Mouse (Mus musculus): Measurements from ENCODE around the gene Ptprz1. TPM values are rescaled to one million over a fixed set of nuclear protein-coding genes. Genes with fewer than 3 reads are reported as not detected.

Ptprz1 gene
- 0.08 and 0.09 TPM in 2 replicates for polyA plus RNA-seq (2015; fragmentation: Nextera tagmentation; extraction: Ambion mirVana)

- Histone ChIP-seq H3K27me3 (peaks cover 31% of the 10 kb centered on the region), H3K9ac (no peak within 1 kb of the TSS), H3K4me2 (peak within 1 kb of the TSS; percentile 61), H3K27ac (no peak within 1 kb of the TSS), H3K4me1 (replicated peaks) (no peaks in the 10 kb centered on the region), H3K36me3 (no peaks in the 10 kb centered on the region), H3K9me3 (replicated peaks) (no peaks in the 10 kb centered on the region), H3K4me3 (replicated peaks) (peak within 1 kb of the TSS; percentile 50)
- no peak for ATAC-seq (ENCODE audit: low read depth)
- WGBS (ENCODE audit: insufficient replicate concordance) = 2% methylated on average over 39 of the region's 44 CpGs
- DNase-seq = no peak
Measured at GRCm38 (mm10) chr6:22874781-22875613, at the start of gene Ptprz1. Gene Ptprz1, plus strand, starts transcription at chr6:22875502.

- Histone ChIP-seq H3K4me2 (no peak overlapping the region), H3K36me3 (no peaks in the 10 kb centered on the region), H3K4me1 (replicated peaks) (no peaks in the 10 kb centered on the region), H3K9me3 (replicated peaks) (no peaks in the 10 kb centered on the region), H3K9ac (no peak overlapping the region), H3K4me3 (replicated peaks) (no peak overlapping the region), H3K27ac (no peak overlapping the region), H3K27me3 (no peaks in the 10 kb centered on the region)
- DNase-seq (no peak), ATAC-seq (ENCODE audit: low read depth) (no peak)
- 62% methylated on average over 7 of the region's 7 CpGs for WGBS (ENCODE audit: insufficient replicate concordance)
Measured at GRCm38 (mm10) chr6:22833637-22834036, 41.7 kb upstream of the Ptprz1 start.

GRCm38 (mm10) chr6:22834100-22834970, 41.0 kb upstream of the Ptprz1 start:
- Histone ChIP-seq H3K9ac (no peak overlapping the region), H3K4me1 (replicated peaks) (no peaks in the 10 kb centered on the region), H3K4me2 (no peak overlapping the region), H3K27ac (no peak overlapping the region), H3K27me3 (no peaks in the 10 kb centered on the region), H3K36me3 (no peaks in the 10 kb centered on the region), H3K9me3 (replicated peaks) (no peaks in the 10 kb centered on the region), H3K4me3 (replicated peaks) (no peak overlapping the region)
- DNase-seq (no peak), ATAC-seq (ENCODE audit: low read depth) (no peak)
- WGBS (ENCODE audit: insufficient replicate concordance) = 70% methylated on average over 19 of the region's 19 CpGs

- Histone ChIP-seq H3K27me3 (peaks cover 31% of the 10 kb centered on the region), H3K36me3 (no peaks in the 10 kb centered on the region), H3K4me1 (replicated peaks) (no peaks in the 10 kb centered on the region), H3K9me3 (replicated peaks) (no peaks in the 10 kb centered on the region), H3K4me2 (peak overlapping the region; percentile 61), H3K27ac (no peak overlapping the region), H3K9ac (no peak overlapping the region), H3K4me3 (replicated peaks) (peak overlapping the region; percentile 50)
- ATAC-seq (ENCODE audit: low read depth) = no peak
- 4% methylated on average over 45 of the region's 45 CpGs for WGBS (ENCODE audit: insufficient replicate concordance)
- no peak for DNase-seq
Measured at GRCm38 (mm10) chr6:22875614-22876541, 576 bp downstream of the Ptprz1 start.

GRCm38 (mm10) chr6:22887978-22888377, 12.7 kb downstream of the Ptprz1 start:
- H3K4me2 ChIP-seq = no peak overlapping the region
- H3K36me3 ChIP-seq = no peaks in the 10 kb centered on the region
- H3K4me3 ChIP-seq (replicated peaks) = no peak overlapping the region
- H3K9me3 ChIP-seq (replicated peaks) = no peaks in the 10 kb centered on the region
- ATAC-seq (ENCODE audit: low read depth) (no peak), DNase-seq (no peak)
- no peaks in the 10 kb centered on the region for H3K4me1 ChIP-seq (replicated peaks)
- no peak overlapping the region for H3K27ac ChIP-seq
- 70% methylated on average over 6 of the region's 6 CpGs for WGBS (ENCODE audit: insufficient replicate concordance)
- no peak overlapping the region for H3K9ac ChIP-seq
- no peaks in the 10 kb centered on the region for H3K27me3 ChIP-seq

GRCm38 (mm10) chr6:22889333-22889732, 14.0 kb downstream of the Ptprz1 start:
- ATAC-seq (ENCODE audit: low read depth) = no peak

GRCm38 (mm10) chr6:22901983-22902382, 26.7 kb downstream of the Ptprz1 start:
- DNase-seq (no peak), ATAC-seq (ENCODE audit: low read depth) (no peak)
- Histone ChIP-seq H3K4me1 (replicated peaks) (no peaks in the 10 kb centered on the region), H3K27ac (no peak overlapping the region), H3K27me3 (no peaks in the 10 kb centered on the region), H3K36me3 (no peaks in the 10 kb centered on the region), H3K9me3 (replicated peaks) (no peaks in the 10 kb centered on the region), H3K4me3 (replicated peaks) (no peak overlapping the region), H3K9ac (no peak overlapping the region), H3K4me2 (no peak overlapping the region)
- WGBS (ENCODE audit: insufficient replicate concordance) = 37% methylated on average over 3 of the region's 3 CpGs

More at GRCm38 (mm10) chr6:22889333-22889732, 14.0 kb downstream of the Ptprz1 start:
- no peak overlapping the region for H3K4me2 ChIP-seq
- no peaks in the 10 kb centered on the region for H3K9me3 ChIP-seq (replicated peaks)
- 76% methylated on average over 8 of the region's 8 CpGs for WGBS (ENCODE audit: insufficient replicate concordance)
- H3K4me3 ChIP-seq (replicated peaks) = no peak overlapping the region
- no peaks in the 10 kb centered on the region for H3K4me1 ChIP-seq (replicated peaks)
- no peak for DNase-seq
- no peak overlapping the region for H3K27ac ChIP-seq
- no peaks in the 10 kb centered on the region for H3K36me3 ChIP-seq
- no peaks in the 10 kb centered on the region for H3K27me3 ChIP-seq
- H3K9ac ChIP-seq = no peak overlapping the region

GRCm38 (mm10) chr6:22908510-22909256, 33.4 kb downstream of the Ptprz1 start:
- ATAC-seq (ENCODE audit: low read depth) = no peak
- H3K4me3 ChIP-seq (replicated peaks) = no peak overlapping the region
- no peak overlapping the region for H3K9ac ChIP-seq
- no peak overlapping the region for H3K27ac ChIP-seq
- no peaks in the 10 kb centered on the region for H3K9me3 ChIP-seq (replicated peaks)
- no peaks in the 10 kb centered on the region for H3K27me3 ChIP-seq
- no peak for DNase-seq
- no peaks in the 10 kb centered on the region for H3K36me3 ChIP-seq
- H3K4me2 ChIP-seq = no peak overlapping the region
- WGBS (ENCODE audit: insufficient replicate concordance) = 59% methylated on average over 6 of the region's 6 CpGs
- no peaks in the 10 kb centered on the region for H3K4me1 ChIP-seq (replicated peaks)

GRCm38 (mm10) chr6:22909257-22909907, 34.1 kb downstream of the Ptprz1 start:
- no peak for ATAC-seq (ENCODE audit: low read depth)
- no peak for DNase-seq
- Histone ChIP-seq H3K27ac (no peak overlapping the region), H3K27me3 (no peaks in the 10 kb centered on the region), H3K4me2 (no peak overlapping the region), H3K36me3 (no peaks in the 10 kb centered on the region), H3K9me3 (replicated peaks) (no peaks in the 10 kb centered on the region), H3K9ac (no peak overlapping the region), H3K4me3 (replicated peaks) (no peak overlapping the region), H3K4me1 (replicated peaks) (no peaks in the 10 kb centered on the region)
- WGBS (ENCODE audit: insufficient replicate concordance) = 57% methylated on average over 6 of the region's 6 CpGs

GRCm38 (mm10) chr6:22909908-22910260, 34.6 kb downstream of the Ptprz1 start:
- H3K36me3 ChIP-seq = no peaks in the 10 kb centered on the region
- H3K4me1 ChIP-seq (replicated peaks) = no peaks in the 10 kb centered on the region
- H3K9me3 ChIP-seq (replicated peaks) = no peaks in the 10 kb centered on the region
- DNase-seq (no peak), ATAC-seq (ENCODE audit: low read depth) (no peak)
- no peak overlapping the region for H3K4me3 ChIP-seq (replicated peaks)
- no peaks in the 10 kb centered on the region for H3K27me3 ChIP-seq
- no peak overlapping the region for H3K4me2 ChIP-seq
- H3K9ac ChIP-seq = no peak overlapping the region
- 49% methylated on average over 4 of the region's 4 CpGs for WGBS (ENCODE audit: insufficient replicate concordance)
- no peak overlapping the region for H3K27ac ChIP-seq

Data from liver, embryonic 13.5 days (tissue).